Mouse (Mus musculus) heart, embryonic 10.5 days (tissue): ENCODE data around the gene Olfr1463. TPM values are rescaled to one million over a fixed set of nuclear protein-coding genes. Genes with fewer than 3 reads are reported as not detected.

ENCODE experiments used
- DNase-seq: peaks from one replicate; pipeline ENCODE4 v3.0.0-alpha.2; 2017; ENCODE audit warnings: low spot score
- H3K27ac ChIP-seq: fragments of 300-500 bp; sonication (generic); 2 replicates; pipeline ENCODE4 v1.5.1; 2016; ENCODE audit warnings: mild to moderate bottlenecking
- H3K27me3 ChIP-seq: fragments of 300-500 bp; sonication (generic); 2 replicates; pipeline ENCODE4 v1.6.1; 2016; ENCODE audit warnings: mild to moderate bottlenecking; ENCODE audit not compliant: poor library complexity, insufficient read depth, severe bottlenecking
- H3K36me3 ChIP-seq: fragments of 300-500 bp; sonication (generic); 2 replicates; pipeline ENCODE4 v1.6.1; 2016; ENCODE audit warnings: mild to moderate bottlenecking, moderate library complexity
- H3K4me1 ChIP-seq: fragments of 300-500 bp; sonication (generic); 2 replicates; pipeline ENCODE4 v1.6.1; 2016; ENCODE audit warnings: mild to moderate bottlenecking
- H3K4me3 ChIP-seq: fragments of 300-500 bp; sonication (generic); 2 replicates; pipeline ENCODE4 v1.5.1; 2016; ENCODE audit warnings: mild to moderate bottlenecking, moderate library complexity
- H3K9me3 ChIP-seq: fragments of 300-500 bp; sonication (generic); 2 replicates; pipeline ENCODE4 v1.6.1; 2016; ENCODE audit warnings: mild to moderate bottlenecking, moderate library complexity
- WGBS: fragments of 180-500 bp; shearing (Covaris S2); methylation state at CpG from one replicate; pipeline ENCODE4 v1.1.7; 2016; 5-methylcytosine and 5-hydroxymethylcytosine counted together
- polyA plus RNA-seq: library from polyadenylated mRNA; unstranded; fragments of >200 nt; fragmentation: Nextera tagmentation; extraction: Ambion mirVana; gene quantifications from 2 replicates; pipeline ENCODE4 v1.2.1, GENCODE M21; 2016

The Olfr1463 gene
- polyA plus RNA-seq: not detected in 2 replicates

DNA sequence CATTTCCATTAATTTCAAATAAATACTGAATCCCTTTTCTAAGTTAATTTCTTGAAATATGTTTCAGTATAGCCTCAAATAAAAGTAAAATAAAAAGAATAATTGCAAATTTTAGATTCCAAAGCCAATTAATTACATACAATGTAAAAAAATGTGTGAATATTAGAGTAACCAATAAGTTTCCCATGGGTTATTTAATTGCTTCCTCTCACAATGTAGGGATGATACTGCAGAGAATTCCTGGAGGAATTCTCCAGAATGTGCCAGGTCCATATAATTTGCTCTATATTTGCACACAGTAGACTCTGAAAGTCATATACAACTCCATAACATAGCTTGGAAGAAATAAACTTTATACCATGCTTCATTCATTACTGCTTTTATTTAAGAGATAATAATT lies at the start of gene Olfr1463:
Gene Olfr1463, plus strand, starts transcription at position 301 of the 400 bp plus-strand sequence.
- H3K4me3 ChIP-seq: no peak within 1 kb of the TSS
- no peak within 1 kb of the TSS for H3K27ac ChIP-seq
- peaks cover 7% of the 10 kb centered on the region for H3K9me3 ChIP-seq
- no peaks in the 10 kb centered on the region for H3K27me3 ChIP-seq
- no peak for DNase-seq
- H3K36me3 ChIP-seq: no peaks in the 10 kb centered on the region
- H3K4me1 ChIP-seq: no peaks in the 10 kb centered on the region

DNA sequence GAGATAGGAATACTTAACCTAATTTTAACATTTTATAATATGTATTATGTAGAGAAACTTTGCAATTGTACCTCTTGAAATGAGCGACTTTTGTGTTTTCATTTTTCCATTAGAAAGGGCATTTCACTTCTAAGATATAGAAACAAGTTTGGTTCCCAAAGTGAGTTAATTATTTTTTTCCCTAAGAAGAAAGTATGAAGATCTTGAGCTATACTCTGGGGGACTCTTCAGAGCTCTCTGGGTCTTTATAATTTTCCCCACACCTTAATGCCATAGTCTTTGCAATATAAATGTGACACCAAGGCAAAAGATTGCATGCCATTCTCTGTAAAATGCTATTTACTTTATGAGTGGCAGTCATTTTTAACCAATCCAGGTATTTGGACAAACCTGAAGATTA lies 45.7 kb upstream of the Olfr1463 start, which contains the start of gene Olfr1462:
Gene Olfr1462, plus strand, starts transcription at position 301 of the 400 bp plus-strand sequence.
- H3K36me3 ChIP-seq: no peaks in the 10 kb centered on the region
- no peak within 1 kb of the TSS for H3K4me3 ChIP-seq
- H3K9me3 ChIP-seq: peaks cover 3% of the 10 kb centered on the region
- H3K27ac ChIP-seq: no peak within 1 kb of the TSS
- DNase-seq: no peak
- H3K4me1 ChIP-seq: no peaks in the 10 kb centered on the region
- 75% methylated on average over 1 of the region's 1 CpGs for WGBS
- no peaks in the 10 kb centered on the region for H3K27me3 ChIP-seq

DNA sequence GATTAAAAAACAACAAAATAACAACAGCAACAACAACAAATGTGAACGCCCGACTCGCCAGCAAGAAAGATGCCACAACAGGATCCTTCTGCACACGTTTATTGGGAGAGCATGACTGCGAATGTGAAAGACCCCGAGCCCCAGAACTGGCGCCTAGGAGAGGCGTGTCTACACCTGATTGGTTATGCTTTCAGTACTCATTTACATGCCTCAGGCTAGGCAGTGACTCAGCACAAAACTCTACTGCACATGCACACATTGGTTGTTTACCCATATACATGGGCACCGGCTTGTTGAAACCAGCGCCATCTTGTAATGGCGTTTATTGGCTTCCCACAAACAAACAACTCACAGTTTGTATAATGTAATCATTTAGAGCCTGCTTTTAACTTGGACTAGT lies 9.5 kb upstream of the Olfr1463 start:
- WGBS: 85% methylated on average over 11 of the region's 11 CpGs
- Histone ChIP-seq H3K27ac (no peak overlapping the region), H3K4me1 (no peaks in the 10 kb centered on the region), H3K27me3 (no peaks in the 10 kb centered on the region), H3K9me3 (0 out of 2 replicates have a peak, but pooled peaks cover 8% of the 10 kb centered on the region), H3K36me3 (no peaks in the 10 kb centered on the region), H3K4me3 (no peak overlapping the region)
- DNase-seq: no peak

Other genes with a start within 250 kb of the Olfr1463 start
- gene Olfr1451, start 236.3 kb upstream of the Olfr1463 start, polyA plus RNA-seq: not detected in 2 replicates
- not detected in 2 replicates for gene Olfr1453, start 203.0 kb upstream of the Olfr1463 start, polyA plus RNA-seq
- not detected in 2 replicates for gene Olfr1454, start 170.7 kb upstream of the Olfr1463 start, polyA plus RNA-seq
- gene Olfr1457, start 133.4 kb upstream of the Olfr1463 start, polyA plus RNA-seq: not detected in 2 replicates
- gene Olfr1458, start 124.6 kb upstream of the Olfr1463 start, polyA plus RNA-seq: not detected in 2 replicates
- gene Olfr1459, start 81.8 kb upstream of the Olfr1463 start, polyA plus RNA-seq: not detected in 2 replicates
- gene Olfr1461, start 68.3 kb upstream of the Olfr1463 start, polyA plus RNA-seq: not detected in 2 replicates
- not detected in 2 replicates for gene Olfr1462, start 45.6 kb upstream of the Olfr1463 start, polyA plus RNA-seq
- not detected in 2 replicates for gene Olfr1465, start 84.2 kb downstream of the Olfr1463 start, polyA plus RNA-seq
- gene Olfr1466, start 107.5 kb downstream of the Olfr1463 start, polyA plus RNA-seq: not detected in 2 replicates
- gene Olfr1467, start 130.9 kb downstream of the Olfr1463 start, polyA plus RNA-seq: not detected in 2 replicates
- not detected in 2 replicates for gene Olfr1469, start 176.5 kb downstream of the Olfr1463 start, polyA plus RNA-seq
- gene Olfr1471, start 212.1 kb downstream of the Olfr1463 start, polyA plus RNA-seq: not detected in 2 replicates
- gene Olfr1472, start 224.8 kb downstream of the Olfr1463 start, polyA plus RNA-seq: not detected in 2 replicates
- not detected in 2 replicates for gene Olfr1474, start 238.2 kb downstream of the Olfr1463 start, polyA plus RNA-seq
- not detected in 2 replicates for gene Olfr1475, start 248.9 kb downstream of the Olfr1463 start, polyA plus RNA-seq